Mouse (Mus musculus) bone marrow, adult 2 months (tissue): ENCODE measurements around the gene Pdlim5.

Source experiments
- CTCF ChIP-seq: fragments of 200-500 bp; IDR thresholded peaks from 2 replicates; pipeline ENCODE4 v1.5.1; 2011; ENCODE audit warnings: low read length, control low read depth; ENCODE audit not compliant: control insufficient read depth, insufficient read depth
- POLR2A ChIP-seq: fragments of 200-500 bp; IDR thresholded peaks from 2 replicates; pipeline ENCODE4 v1.6.1; 2011; ENCODE audit warnings: low read depth, mild to moderate bottlenecking, control low read depth, low read length, borderline replicate concordance; ENCODE audit not compliant: control insufficient read depth

DNA sequence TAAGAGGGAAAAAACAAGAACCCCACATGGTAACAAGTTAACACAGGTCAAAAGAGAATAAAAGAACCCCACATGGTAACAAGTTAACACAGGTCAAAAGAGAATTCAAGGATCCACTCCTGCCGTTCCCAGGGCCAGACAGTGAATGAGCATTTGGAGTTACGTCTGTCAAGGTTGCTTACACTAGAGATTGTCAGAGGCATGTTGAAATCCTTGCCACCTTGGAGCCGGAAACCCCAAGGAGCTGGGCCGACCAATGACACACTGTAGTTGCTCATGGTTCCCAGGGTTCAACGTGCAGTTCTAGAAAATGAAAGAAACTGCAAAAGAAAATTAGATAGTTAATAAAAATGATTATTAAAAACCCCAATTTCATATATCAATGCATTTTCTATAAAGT, 4.0 kb downstream of the Pdlim5 start:
- no peak for TF ChIP-seq POLR2A
- no peak for TF ChIP-seq CTCF
